Mouse (Mus musculus) B cell, adult 2 months (primary cell): ENCODE data around the gene Snx22.

ENCODE experiments used
- DNase-seq, 2 experiments: peaks; one replicate each; pipeline ENCODE4 v3.0.0; 2022

The Snx22 gene

GRCm38 (mm10) chr9:66068056-66068455 lies 1.5 kb downstream of the Snx22 start:
- no peak for DNase-seq

GRCm38 (mm10) chr9:66067542-66067941 lies 2.0 kb downstream of the Snx22 start:
- DNase-seq: peak; percentile 34 to 42

- DNase-seq: no peak
Observed at GRCm38 (mm10) chr9:66066791-66067190, 2.7 kb downstream of the Snx22 start.

GRCm38 (mm10) chr9:66064316-66064715 lies 5.2 kb downstream of the Snx22 start:
- DNase-seq: no peak

GRCm38 (mm10) chr9:66063446-66063845 lies 6.1 kb downstream of the Snx22 start:
- DNase-seq: no peak

GRCm38 (mm10) chr9:66061656-66062055 lies 7.9 kb downstream of the Snx22 start:
- DNase-seq: no peak

GRCm38 (mm10) chr9:66060986-66061385 lies 8.5 kb downstream of the Snx22 start:
- DNase-seq: no peak

GRCm38 (mm10) chr9:66060308-66060647 lies 9.2 kb downstream of the Snx22 start:
- no peak for DNase-seq

GRCm38 (mm10) chr9:66059583-66060307 lies 9.8 kb downstream of the Snx22 start, which contains the start of gene Ppib:
TSS of gene Ppib (plus strand) at chr9:66060222.
- peak; percentile 97 for DNase-seq

- DNase-seq: no peak
Observed at GRCm38 (mm10) chr9:66053620-66054019, 15.9 kb downstream of the Snx22 start.

- DNase-seq: no peak
Observed at GRCm38 (mm10) chr9:66052731-66053130, 16.8 kb downstream of the Snx22 start.

GRCm38 (mm10) chr9:66051493-66051892 lies 18.0 kb downstream of the Snx22 start:
- DNase-seq: no peak

- DNase-seq: no peak
Observed at GRCm38 (mm10) chr9:66049931-66050601, 19.5 kb downstream of the Snx22 start.

GRCm38 (mm10) chr9:66043241-66043640 lies 26.3 kb downstream of the Snx22 start:
- no peak for DNase-seq

- DNase-seq: no peak
Observed at GRCm38 (mm10) chr9:66042331-66042730, 27.2 kb downstream of the Snx22 start.

GRCm38 (mm10) chr9:66040801-66041200 lies 28.7 kb downstream of the Snx22 start:
- no peak for DNase-seq

- DNase-seq: no peak
Observed at GRCm38 (mm10) chr9:66039290-66039689, 30.2 kb downstream of the Snx22 start.

GRCm38 (mm10) chr9:66038581-66038980 lies 30.9 kb downstream of the Snx22 start:
- no peak for DNase-seq

GRCm38 (mm10) chr9:66038082-66038481 lies 31.4 kb downstream of the Snx22 start:
- DNase-seq: no peak

GRCm38 (mm10) chr9:66020601-66021000 lies 48.9 kb downstream of the Snx22 start:
- no peak for DNase-seq
